Mouse (Mus musculus) intestine, postnatal 0 days (tissue): ENCODE data around the gene Syne4. TPM values are rescaled to one million over a fixed set of nuclear protein-coding genes. Genes with fewer than 3 reads are reported as not detected.

Experiments
- ATAC-seq: fragments of 200-750 bp; cut with Nextera tagmentation; 2 replicates; pipeline ENCODE4 v1.8.0; 2017; ENCODE audit warnings: mild to moderate bottlenecking, moderate TSS enrichment, moderate library complexity
- H3K27ac ChIP-seq: fragments of 300-500 bp; sonication (generic); 2 replicates; pipeline ENCODE4 v1.5.1; 2014; ENCODE audit warnings: mild to moderate bottlenecking, low read depth, low read length, moderate library complexity
- H3K27me3 ChIP-seq: fragments of 300-500 bp; sonication (generic); replicated peaks from 2 replicates; pipeline ENCODE4 v1.6.1; 2014; ENCODE audit warnings: low read length, mixed read lengths; ENCODE audit not compliant: control insufficient read depth, insufficient read depth
- H3K36me3 ChIP-seq: fragments of 300-500 bp; sonication (generic); 2 replicates; pipeline ENCODE4 v1.6.1; 2014; ENCODE audit warnings: mild to moderate bottlenecking, moderate library complexity; ENCODE audit not compliant: control insufficient read depth, insufficient read depth
- H3K4me1 ChIP-seq: fragments of 300-500 bp; sonication (generic); replicated peaks from 2 replicates; pipeline ENCODE4 v1.6.1; 2014; ENCODE audit warnings: antibody characterized with exemption, low read length, mixed read lengths; ENCODE audit not compliant: control insufficient read depth, insufficient read depth
- H3K4me2 ChIP-seq: fragments of 300-500 bp; sonication (generic); replicated peaks from 2 replicates; pipeline ENCODE4 v1.6.1; 2014; ENCODE audit warnings: low read depth, mild to moderate bottlenecking, moderate library complexity
- H3K4me3 ChIP-seq: fragments of 300-500 bp; sonication (generic); 2 replicates; pipeline ENCODE4 v1.5.1; 2014; ENCODE audit warnings: low read depth, low read length
- H3K9ac ChIP-seq: fragments of 300-500 bp; sonication (generic); 2 replicates; pipeline ENCODE4 v1.6.1; 2014; ENCODE audit warnings: mild to moderate bottlenecking, low read depth, low read length
- H3K9me3 ChIP-seq: fragments of 300-500 bp; sonication (generic); 2 replicates; pipeline ENCODE4 v1.6.1; 2016; ENCODE audit warnings: mixed run types; ENCODE audit not compliant: control insufficient read depth
- CTCF ChIP-seq: sonication (generic); IDR thresholded peaks from 2 replicates; pipeline ENCODE4 v1.5.1; 2016; ENCODE audit warnings: low read depth, mild to moderate bottlenecking, control low read depth, antibody characterized with exemption, moderate library complexity
- WGBS: fragments of 180-500 bp; shearing (Covaris S2); extraction: QIAGEN DNeasy Blood & Tissue Kit; methylation state at CpG from one replicate; pipeline ENCODE4 v1.1.7; 2014; 5-methylcytosine and 5-hydroxymethylcytosine counted together
- polyA plus RNA-seq: library from polyadenylated mRNA; unstranded; fragments of >200 nt; fragmentation: Nextera tagmentation; extraction: Ambion mirVana; gene quantifications from 2 replicates; pipeline ENCODE4 v1.2.1, GENCODE M21; 2015

The Syne4 gene
- polyA plus RNA-seq, 1 experiment from 2014 or later = 12.5 TPM

GRCm38 (mm10) chr7:30286701-30287410 lies 27.8 kb upstream of the Syne4 start:
- Histone ChIP-seq H3K4me3 (no peak overlapping the region), H3K4me2 (no peak overlapping the region), H3K9ac (no peak overlapping the region), H3K9me3 (no peaks in the 10 kb centered on the region), H3K4me1 (no peaks in the 10 kb centered on the region), H3K27me3 (no peaks in the 10 kb centered on the region; the same call in 1 of the 2 replicates), H3K27ac (no peak overlapping the region), H3K36me3 (no peaks in the 10 kb centered on the region)
- TF ChIP-seq CTCF = no peak
- ATAC-seq = no peak
- WGBS = 61% methylated on average over 8 of the region's 8 CpGs

DNA sequence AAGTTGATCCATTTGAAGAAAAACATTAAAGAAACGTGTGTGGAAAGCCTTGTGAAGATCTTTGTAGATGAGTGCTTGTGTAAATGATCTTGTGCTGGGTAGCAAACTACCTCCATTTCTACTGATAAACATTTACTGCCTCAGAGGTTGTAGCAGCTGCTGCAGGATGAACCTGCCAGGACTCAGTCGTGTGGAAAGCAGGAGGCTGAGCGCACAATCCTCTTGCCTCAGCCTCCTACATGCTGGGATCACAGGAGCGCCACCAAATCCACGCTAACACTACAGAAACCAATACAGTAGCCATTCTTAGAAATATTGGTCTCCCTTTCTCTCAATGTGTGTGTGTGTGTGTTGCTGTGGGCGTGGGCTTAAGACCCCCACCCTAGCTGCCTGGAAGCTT lies 26.6 kb upstream of the Syne4 start:
- Histone ChIP-seq H3K4me2 (no peak overlapping the region), H3K4me3 (no peak overlapping the region), H3K36me3 (no peaks in the 10 kb centered on the region), H3K27ac (no peak overlapping the region), H3K4me1 (no peaks in the 10 kb centered on the region), H3K9me3 (no peaks in the 10 kb centered on the region), H3K27me3 (no peaks in the 10 kb centered on the region; the same call in 1 of the 2 replicates), H3K9ac (no peak overlapping the region)
- no peak for TF ChIP-seq CTCF
- 59% methylated on average over 6 of the region's 6 CpGs for WGBS
- ATAC-seq = no peak

DNA sequence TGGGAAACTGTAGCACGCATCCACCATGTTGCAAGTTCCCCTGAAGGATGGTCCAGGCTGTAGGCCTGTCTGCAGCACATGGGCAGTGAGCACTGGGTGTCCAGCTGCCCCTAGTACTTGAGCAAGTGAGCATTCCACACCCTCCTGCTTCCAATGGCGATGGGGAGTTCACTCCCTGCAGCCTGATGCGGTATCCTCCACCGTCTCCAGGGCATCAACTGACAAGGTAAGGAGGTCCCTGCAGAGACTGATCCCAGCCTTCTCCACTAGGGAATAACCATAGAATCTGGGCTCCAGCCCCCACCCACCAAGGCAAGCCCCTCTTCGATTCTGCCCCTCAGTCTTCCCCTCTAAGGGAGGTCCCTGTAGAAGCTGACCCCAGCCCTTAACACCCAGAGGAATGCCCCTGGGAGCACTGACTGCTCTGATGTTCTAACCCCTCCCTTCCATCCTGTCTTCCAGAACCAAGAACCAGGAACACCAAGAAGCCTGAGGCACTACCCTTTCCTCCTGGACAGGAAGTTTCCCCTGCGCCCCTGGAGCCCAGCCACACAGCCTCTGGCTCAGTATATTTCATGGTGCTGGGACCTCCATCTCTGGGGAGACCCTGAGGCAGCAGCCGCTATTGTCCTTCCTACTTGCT lies 25.4 kb upstream of the Syne4 start:
- Histone ChIP-seq H3K4me3 (no peak overlapping the region), H3K4me1 (no peaks in the 10 kb centered on the region), H3K9ac (no peak overlapping the region), H3K27me3 (no peaks in the 10 kb centered on the region; the same call in 1 of the 2 replicates), H3K36me3 (no peaks in the 10 kb centered on the region), H3K27ac (no peak overlapping the region), H3K4me2 (no peak overlapping the region), H3K9me3 (no peaks in the 10 kb centered on the region)
- TF ChIP-seq CTCF = no peak
- 64% methylated on average over 7 of the region's 7 CpGs for WGBS
- no peak for ATAC-seq

GRCm38 (mm10) chr7:30289714-30290399 lies 24.8 kb upstream of the Syne4 start:
- no peak for ATAC-seq
- H3K4me3 ChIP-seq = no peak overlapping the region
- TF ChIP-seq CTCF = peak; percentile 25

DNA sequence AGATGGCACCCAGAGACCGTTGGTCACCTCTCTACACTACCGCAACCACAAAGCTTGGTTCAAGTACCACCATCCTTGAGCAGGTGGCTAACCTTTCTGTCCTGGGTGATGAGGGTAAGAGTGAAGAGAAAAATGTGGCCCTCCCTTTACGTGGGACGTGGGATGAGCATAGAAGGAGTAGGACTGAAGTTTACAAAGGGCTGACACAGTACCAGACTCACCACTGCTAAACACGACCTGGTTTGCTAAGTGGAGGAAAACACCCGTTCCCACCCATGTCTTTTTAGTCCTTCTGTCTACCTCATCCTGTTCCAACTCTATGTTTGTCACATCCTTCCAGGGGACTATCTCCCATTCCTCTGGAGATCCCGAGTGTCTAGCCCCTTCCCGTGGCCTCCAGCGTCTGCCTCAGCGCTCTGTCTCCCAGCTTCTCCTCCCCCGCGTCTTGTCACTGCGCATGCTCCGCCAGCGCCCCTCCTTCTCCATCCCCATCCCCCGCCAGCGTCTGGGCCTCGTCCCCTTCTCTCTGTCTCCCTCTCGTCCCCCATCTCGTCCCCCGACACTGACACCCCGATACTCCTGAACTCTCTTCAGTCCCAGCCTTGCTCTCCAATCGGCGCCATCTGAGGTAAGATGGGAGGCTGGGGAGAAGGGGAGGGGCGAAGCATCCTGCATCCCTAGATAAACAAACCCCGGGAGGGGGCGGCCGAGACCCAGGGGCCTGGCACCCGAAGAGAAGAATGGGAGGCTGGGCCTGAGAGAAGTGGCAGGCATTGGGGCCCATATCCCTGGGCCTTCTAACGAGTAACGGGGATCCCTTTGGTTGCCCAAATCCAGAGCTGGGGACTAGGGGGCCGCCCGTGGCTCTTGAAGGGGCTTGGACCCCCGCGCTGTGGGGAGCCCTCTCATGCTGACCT lies 23.1 kb upstream of the Syne4 start, which contains the start of gene Clip3:
Gene Clip3, plus strand, starts transcription at position 514 of the 917 bp plus-strand sequence.
- 0 out of 2 replicates have a peak, but pooled peaks have one; percentile 21 for ATAC-seq
- WGBS = 7% methylated on average over 34 of the region's 35 CpGs
- H3K4me2 ChIP-seq = peak within 1 kb of the TSS; percentile 59
- no peaks in the 10 kb centered on the region for H3K4me1 ChIP-seq
- no peaks in the 10 kb centered on the region for H3K9me3 ChIP-seq
- peak within 1 kb of the TSS; percentile 45 for H3K9ac ChIP-seq
- H3K4me3 ChIP-seq = peak within 1 kb of the TSS; percentile 49
- 0 out of 2 replicates have a peak within 1 kb of the TSS, but pooled peaks have one; percentile 21 for H3K27ac ChIP-seq
- H3K27me3 ChIP-seq = no peaks in the 10 kb centered on the region; the same call in 1 of the 2 replicates
- no peak; the same call in 1 of the 2 replicates for TF ChIP-seq CTCF
- no peaks in the 10 kb centered on the region for H3K36me3 ChIP-seq

More at GRCm38 (mm10) chr7:30289714-30290399, 24.8 kb upstream of the Syne4 start:
- no peak overlapping the region for H3K4me2 ChIP-seq
- no peak overlapping the region for H3K27ac ChIP-seq
- H3K9ac ChIP-seq = no peak overlapping the region
- no peaks in the 10 kb centered on the region for H3K4me1 ChIP-seq
- no peaks in the 10 kb centered on the region; the same call in 1 of the 2 replicates for H3K27me3 ChIP-seq
- no peaks in the 10 kb centered on the region for H3K36me3 ChIP-seq
- WGBS = 56% methylated on average over 10 of the region's 10 CpGs
- no peaks in the 10 kb centered on the region for H3K9me3 ChIP-seq
